In genomic region chr1:191111146-191111545, GRCm38 (mm10) we compare ENCODE assay signal across 13 mouse cellular contexts. TPM values are rescaled to one million over a fixed set of nuclear protein-coding genes. Genes with fewer than 3 reads are reported as not detected.
A peak's percentile ranks its signal among the peaks of the same experiment; 100 is the strongest.
DNase-seq lines count a peak whose midpoint lies in the region; ATAC-seq and TF ChIP-seq lines count a peak whose summit lies in the region.
"Had no signal": no experiment of that assay in that cellular context is flagged by ENCODE, and none has a peak within 500 bp of the region (broad histone marks: within the 10 kb centered on the region; RNA-seq: fewer than 3 reads in every experiment).

No protein-coding gene starts in this region.

- no peaks in the 10 kb centered on the region for H3K9me3 ChIP-seq in forebrain, embryonic 14.5 days (replicated peaks; ENCODE audit: control insufficient read depth, low read length)
- no peaks in the 10 kb centered on the region for H3K9me3 ChIP-seq in midbrain, embryonic 16.5 days (replicated peaks; ENCODE audit: control insufficient read depth, low read length, poor library complexity, severe bottlenecking)

- H3K36me3 ChIP-seq in kidney, adult 2 months (ENCODE audit: control insufficient read depth, insufficient read depth, low read length): no peaks in the 10 kb centered on the region
- no peaks in the 10 kb centered on the region for H3K36me3 ChIP-seq in forebrain, embryonic 14.5 days (ENCODE audit: control insufficient read depth, insufficient read depth, low read length)
- H3K36me3 ChIP-seq in midbrain, embryonic 16.5 days (ENCODE audit: control insufficient read depth, insufficient read depth, low read length): no peaks in the 10 kb centered on the region

- no peak for TF ChIP-seq CTCF in kidney, adult 2 months (conservative IDR thresholded peaks at IDR 0.05; ENCODE audit: insufficient read depth, insufficient read length, low read depth, low read length)

- H3K27ac ChIP-seq in kidney, adult 2 months (ENCODE audit: insufficient read depth, low read depth, low read length): no peak overlapping the region
- no peak overlapping the region for H3K27ac ChIP-seq in forebrain, embryonic 14.5 days (ENCODE audit: low read depth, low read length)
- H3K27ac ChIP-seq in midbrain, embryonic 16.5 days (ENCODE audit: low read length): no peak overlapping the region

- H3K27me3 ChIP-seq in kidney, adult 2 months (replicated peaks; ENCODE audit: control insufficient read depth, insufficient read depth, low read length): no peaks in the 10 kb centered on the region
- H3K27me3 ChIP-seq in forebrain, embryonic 14.5 days (replicated peaks; ENCODE audit: control insufficient read depth, insufficient read depth, low read length): no peaks in the 10 kb centered on the region
- no peaks in the 10 kb centered on the region for H3K27me3 ChIP-seq in midbrain, embryonic 16.5 days (ENCODE audit: control insufficient read depth, insufficient read depth, low read depth, low read length)

- peak; percentile 10 for DNase-seq in kidney, adult 2 months
- no peak for DNase-seq in kidney, postnatal 36 days
- DNase-seq in forebrain, embryonic 14.5 days (ENCODE audit: low spot score): no peak
- no peak for DNase-seq in cerebellum, adult 8-10 months
- DNase-seq: thymus, postnatal 25 days had no signal

- peak; percentile 54 for ATAC-seq in CD4-positive, CD25-positive, alpha-beta regulatory T cell, adult 4 months
- peak; percentile 48 for ATAC-seq in inflammation-experienced regulatory T-cells, adult 6 months
- ATAC-seq in megakaryocyte, adult 5-6 weeks (ENCODE audit: poor library complexity, severe bottlenecking): peak; percentile 82
- no peak for ATAC-seq in forebrain, embryonic 14.5 days
- ATAC-seq in midbrain, embryonic 16.5 days: no peak

- H3K4me3 ChIP-seq in kidney, adult 2 months (ENCODE audit: insufficient read depth, low read depth, low read length): no peak overlapping the region
- H3K4me3 ChIP-seq in forebrain, embryonic 14.5 days (ENCODE audit: low read depth, low read length): no peak overlapping the region
- no peak overlapping the region for H3K4me3 ChIP-seq in midbrain, embryonic 16.5 days (ENCODE audit: low read depth, low read length)

- H3K4me2 ChIP-seq in forebrain, embryonic 14.5 days (ENCODE audit: low read length): no peak overlapping the region
- H3K4me2 ChIP-seq in midbrain, embryonic 16.5 days (ENCODE audit: low read length): no peak overlapping the region

- WGBS in kidney, adult 2 months: 52% methylated on average over 8 of the region's 8 CpGs
- WGBS in forebrain, embryonic 14.5 days: 68% methylated on average over 8 of the region's 8 CpGs
- 64% methylated on average over 8 of the region's 8 CpGs for WGBS in midbrain, embryonic 16.5 days

- no peak overlapping the region for H3K9ac ChIP-seq in forebrain, embryonic 14.5 days (ENCODE audit: low read length)
- no peak overlapping the region for H3K9ac ChIP-seq in midbrain, embryonic 16.5 days (ENCODE audit: low read depth, low read length)

- H3K4me1 ChIP-seq in kidney, adult 2 months (ENCODE audit: control insufficient read depth, insufficient read depth, low read length): no peaks in the 10 kb centered on the region
- no peaks in the 10 kb centered on the region for H3K4me1 ChIP-seq in forebrain, embryonic 14.5 days (ENCODE audit: control insufficient read depth, insufficient read depth, low read length)
- no peaks in the 10 kb centered on the region for H3K4me1 ChIP-seq in midbrain, embryonic 16.5 days (ENCODE audit: control insufficient read depth, insufficient read depth, low read length)

- TF ChIP-seq POLR2A in kidney, adult 2 months (IDR thresholded peaks at IDR 0.05; ENCODE audit: low read depth, low read length): no peak

RNA-seq across cellular contexts. Expression of gene Batf3, which starts 13.5 kb away (rescaled TPM):
- polyA plus RNA-seq in kidney, adult 2 months (2012; rRNA removed): 4.1 and 4.9 TPM in 2 replicates
- not detected for polyA plus RNA-seq in CD4-positive, CD25-positive, alpha-beta regulatory T cell, adult 4 months (2017; shearing (Covaris generic))
- 1 to 10 TPM in 1 of 3 experiments, not detected in 2; 1.4 TPM for polyA plus RNA-seq in inflammation-experienced regulatory T-cells, adult 6 months (2017; shearing (Covaris generic))
- total RNA-seq in megakaryocyte, adult 5-6 weeks (2015): 5.2 and 11.7 TPM in 2 replicates
- 1.8 and 3.4 TPM in 2 replicates for total RNA-seq in megakaryocyte, adult 5-6 weeks (2017)
- 1.6 and 1.8 TPM in 2 replicates for polyA plus RNA-seq in forebrain, embryonic 14.5 days (2014; fragmentation: Nextera tagmentation; extraction: Ambion mirVana)
- polyA plus RNA-seq in midbrain, embryonic 16.5 days (2015; fragmentation: Nextera tagmentation; extraction: Ambion mirVana): 0.80 and 1.6 TPM in 2 replicates

RNA-seq across cellular contexts. Expression of gene Nsl1, which starts 48.3 kb away (rescaled TPM):
- 0.31 and 0.43 TPM in 2 replicates for polyA plus RNA-seq in kidney, adult 2 months (2012; rRNA removed)
- polyA plus RNA-seq in CD4-positive, CD25-positive, alpha-beta regulatory T cell, adult 4 months (2017; shearing (Covaris generic)): 1 to 10 TPM; 1.6 to 3.7 TPM
- polyA plus RNA-seq in inflammation-experienced regulatory T-cells, adult 6 months (2017; shearing (Covaris generic)): 1 to 10 TPM; 1.1 to 7.4 (median 4.2) TPM
- 7.3 and 8.1 TPM in 2 replicates for total RNA-seq in megakaryocyte, adult 5-6 weeks (2015)
- 19.7 and 22.0 TPM in 2 replicates for total RNA-seq in megakaryocyte, adult 5-6 weeks (2017)
- polyA plus RNA-seq in forebrain, embryonic 14.5 days (2014; fragmentation: Nextera tagmentation; extraction: Ambion mirVana): 6.9 and 7.3 TPM in 2 replicates
- polyA plus RNA-seq in midbrain, embryonic 16.5 days (2015; fragmentation: Nextera tagmentation; extraction: Ambion mirVana): 2.4 and 3.2 TPM in 2 replicates

RNA-seq across cellular contexts. Expression of gene Tatdn3, which starts 48.4 kb away (rescaled TPM):
- polyA plus RNA-seq in kidney, adult 2 months (2012; rRNA removed): 8.1 and 10.4 TPM in 2 replicates
- polyA plus RNA-seq in CD4-positive, CD25-positive, alpha-beta regulatory T cell, adult 4 months (2017; shearing (Covaris generic)): 10 to 100 TPM; 10.8 to 11.5 TPM
- polyA plus RNA-seq in inflammation-experienced regulatory T-cells, adult 6 months (2017; shearing (Covaris generic)): 10 to 100 TPM in 2 of 3 experiments, 1 to 10 TPM in 1; 5.3 to 14.7 (median 11.0) TPM
- 20.0 and 24.7 TPM in 2 replicates for total RNA-seq in megakaryocyte, adult 5-6 weeks (2015)
- 9.9 and 11.8 TPM in 2 replicates for total RNA-seq in megakaryocyte, adult 5-6 weeks (2017)
- 10.0 and 10.4 TPM in 2 replicates for polyA plus RNA-seq in forebrain, embryonic 14.5 days (2014; fragmentation: Nextera tagmentation; extraction: Ambion mirVana)
- polyA plus RNA-seq in midbrain, embryonic 16.5 days (2015; fragmentation: Nextera tagmentation; extraction: Ambion mirVana): 14.1 and 16.7 TPM in 2 replicates

RNA-seq across cellular contexts. Expression of gene Fam71a, which starts 53.5 kb away (rescaled TPM):
- polyA plus RNA-seq in kidney, adult 2 months (2012; rRNA removed): not detected in 2 replicates
- not detected for polyA plus RNA-seq in CD4-positive, CD25-positive, alpha-beta regulatory T cell, adult 4 months (2017; shearing (Covaris generic))
- not detected for polyA plus RNA-seq in inflammation-experienced regulatory T-cells, adult 6 months (2017; shearing (Covaris generic))
- 0.14 and 0.49 TPM in 2 replicates for total RNA-seq in megakaryocyte, adult 5-6 weeks (2015)
- total RNA-seq in megakaryocyte, adult 5-6 weeks (2017): 0.24 TPM in 1 of 2 replicates, not detected in the other
- not detected in 2 replicates for polyA plus RNA-seq in forebrain, embryonic 14.5 days (2014; fragmentation: Nextera tagmentation; extraction: Ambion mirVana)
- not detected in 2 replicates for polyA plus RNA-seq in midbrain, embryonic 16.5 days (2015; fragmentation: Nextera tagmentation; extraction: Ambion mirVana)
- total RNA-seq: left cerebral cortex, postnatal 25 days had no signal
- polyA plus RNA-seq: brain, embryonic 14.5 days; hindbrain, embryonic 11.5 days; neural tube, embryonic 14.5 days had no signal

Comparison
In these comparisons a context has a peak if more than half of its experiments do, and no peak if none do; other contexts are left out.
1. ATAC-seq: peak in CD4-positive, CD25-positive, alpha-beta regulatory T cell, adult 4 months (single experiment), inflammation-experienced regulatory T-cells, adult 6 months (single experiment) and megakaryocyte, adult 5-6 weeks (single experiment); none in forebrain, embryonic 14.5 days (single experiment) and midbrain, embryonic 16.5 days (single experiment).